Mouse (Mus musculus): ENCODE results near the gene Naa50. TPM values are rescaled to one million over a fixed set of nuclear protein-coding genes. Genes with fewer than 3 reads are reported as not detected.
A peak's percentile ranks its signal among the peaks of the same experiment; 100 is the strongest.

Naa50 gene
- polyA plus RNA-seq (2012; rRNA removed) (30.5 and 38.6 TPM in 2 replicates), polyA plus RNA-seq (2014; fragmentation: Nextera tagmentation; extraction: Ambion mirVana) (71.2 and 71.7 TPM in 2 replicates)

GRCm38 (mm10) chr16:44139536-44140185 is at the start of gene Naa50, which contains the start of gene Atp6v1a:
TSS of gene Naa50 (plus strand) at chr16:44139830.
TSS of gene Atp6v1a (minus strand) at chr16:44139705.
- peak; percentile 47; the same call in 1 of the 2 replicates for TF ChIP-seq POLR2A (IDR thresholded peaks at IDR 0.05; ENCODE audit: borderline replicate concordance, extremely low read depth, insufficient read depth, insufficient read length)
- no peaks in the 10 kb centered on the region for H3K36me3 ChIP-seq (ENCODE audit: control insufficient read depth, insufficient read depth, low read length)
- H3K4me2 ChIP-seq (replicated peaks; ENCODE audit: low read depth, low read length, severe bottlenecking): peak within 1 kb of the TSS; percentile 90
- peaks cover 11% of the 10 kb centered on the region for H3K4me1 ChIP-seq (ENCODE audit: control insufficient read depth, insufficient read depth, low read length)
- WGBS: under 1% methylated on average over 43 of the region's 71 CpGs
- DNase-seq (ENCODE audit: low spot score): peak; percentile 94
- peak within 1 kb of the TSS; percentile 92 for H3K9ac ChIP-seq (ENCODE audit: low read depth, low read length, severe bottlenecking)
- no peaks in the 10 kb centered on the region for H3K27me3 ChIP-seq (ENCODE audit: control insufficient read depth, insufficient read depth, low read length)
- H3K4me3 ChIP-seq (replicated peaks; ENCODE audit: low read length): peak within 1 kb of the TSS; percentile 95
- peak; percentile 91 for ATAC-seq (ENCODE audit: low FRiP score, low read depth)
- no peaks in the 10 kb centered on the region for H3K9me3 ChIP-seq (ENCODE audit: control insufficient read depth, low read length)
- peak within 1 kb of the TSS; percentile 98 for H3K27ac ChIP-seq (replicated peaks; ENCODE audit: low read depth, low read length)

- H3K9me3 ChIP-seq (ENCODE audit: control insufficient read depth, low read length): no peaks in the 10 kb centered on the region
- no peak for TF ChIP-seq POLR2A (IDR thresholded peaks at IDR 0.05; ENCODE audit: borderline replicate concordance, extremely low read depth, insufficient read depth, insufficient read length)
- H3K36me3 ChIP-seq (ENCODE audit: control insufficient read depth, insufficient read depth, low read length): peaks cover 82% of the 10 kb centered on the region
- no peak overlapping the region for H3K9ac ChIP-seq (ENCODE audit: low read depth, low read length, severe bottlenecking)
- no peak overlapping the region for H3K4me2 ChIP-seq (replicated peaks; ENCODE audit: low read depth, low read length, severe bottlenecking)
- no peaks in the 10 kb centered on the region for H3K27me3 ChIP-seq (ENCODE audit: control insufficient read depth, insufficient read depth, low read length)
- WGBS: 94% methylated on average over 7 of the region's 7 CpGs
- ATAC-seq (ENCODE audit: low FRiP score, low read depth): no peak
- H3K27ac ChIP-seq (replicated peaks; ENCODE audit: low read depth, low read length): no peak overlapping the region
- H3K4me3 ChIP-seq (replicated peaks; ENCODE audit: low read length): no peak overlapping the region
- no peak for DNase-seq (ENCODE audit: low spot score)
- H3K4me1 ChIP-seq (ENCODE audit: control insufficient read depth, insufficient read depth, low read length): no peaks in the 10 kb centered on the region
Measured at GRCm38 (mm10) chr16:44099377-44099776, 40.3 kb upstream of the Naa50 start.

GRCm38 (mm10) chr16:44101181-44101710 is 38.4 kb upstream of the Naa50 start:
- H3K4me2 ChIP-seq (replicated peaks; ENCODE audit: low read depth, low read length, severe bottlenecking): no peak overlapping the region
- H3K4me1 ChIP-seq (ENCODE audit: control insufficient read depth, insufficient read depth, low read length): no peaks in the 10 kb centered on the region
- DNase-seq (ENCODE audit: low spot score): no peak
- ATAC-seq (ENCODE audit: low FRiP score, low read depth): no peak
- 88% methylated on average over 12 of the region's 12 CpGs for WGBS
- H3K27ac ChIP-seq (replicated peaks; ENCODE audit: low read depth, low read length): no peak overlapping the region
- H3K27me3 ChIP-seq (ENCODE audit: control insufficient read depth, insufficient read depth, low read length): no peaks in the 10 kb centered on the region
- no peak overlapping the region for H3K4me3 ChIP-seq (replicated peaks; ENCODE audit: low read length)
- H3K9me3 ChIP-seq (ENCODE audit: control insufficient read depth, low read length): no peaks in the 10 kb centered on the region
- H3K9ac ChIP-seq (ENCODE audit: low read depth, low read length, severe bottlenecking): no peak overlapping the region
- peaks cover 72% of the 10 kb centered on the region for H3K36me3 ChIP-seq (ENCODE audit: control insufficient read depth, insufficient read depth, low read length)
- TF ChIP-seq POLR2A (IDR thresholded peaks at IDR 0.05; ENCODE audit: borderline replicate concordance, extremely low read depth, insufficient read depth, insufficient read length): no peak

GRCm38 (mm10) chr16:44102925-44103324 is 36.7 kb upstream of the Naa50 start:
- Histone ChIP-seq H3K4me3 (replicated peaks; ENCODE audit: low read length) (no peak overlapping the region), H3K9ac (ENCODE audit: low read depth, low read length, severe bottlenecking) (no peak overlapping the region), H3K4me2 (replicated peaks; ENCODE audit: low read depth, low read length, severe bottlenecking) (no peak overlapping the region), H3K27ac (replicated peaks; ENCODE audit: low read depth, low read length) (no peak overlapping the region), H3K36me3 (ENCODE audit: control insufficient read depth, insufficient read depth, low read length) (peaks cover 73% of the 10 kb centered on the region), H3K4me1 (ENCODE audit: control insufficient read depth, insufficient read depth, low read length) (no peaks in the 10 kb centered on the region), H3K9me3 (ENCODE audit: control insufficient read depth, low read length) (no peaks in the 10 kb centered on the region), H3K27me3 (ENCODE audit: control insufficient read depth, insufficient read depth, low read length) (no peaks in the 10 kb centered on the region)
- TF ChIP-seq POLR2A (IDR thresholded peaks at IDR 0.05; ENCODE audit: borderline replicate concordance, extremely low read depth, insufficient read depth, insufficient read length): no peak
- ATAC-seq (ENCODE audit: low FRiP score, low read depth): no peak
- 93% methylated on average over 2 of the region's 2 CpGs for WGBS
- no peak for DNase-seq (ENCODE audit: low spot score)

- Histone ChIP-seq H3K4me1 (ENCODE audit: control insufficient read depth, insufficient read depth, low read length) (no peaks in the 10 kb centered on the region), H3K4me3 (replicated peaks; ENCODE audit: low read length) (no peak overlapping the region), H3K9ac (ENCODE audit: low read depth, low read length, severe bottlenecking) (no peak overlapping the region), H3K4me2 (replicated peaks; ENCODE audit: low read depth, low read length, severe bottlenecking) (no peak overlapping the region), H3K36me3 (ENCODE audit: control insufficient read depth, insufficient read depth, low read length) (peaks cover 73% of the 10 kb centered on the region), H3K9me3 (ENCODE audit: control insufficient read depth, low read length) (no peaks in the 10 kb centered on the region), H3K27me3 (ENCODE audit: control insufficient read depth, insufficient read depth, low read length) (no peaks in the 10 kb centered on the region), H3K27ac (replicated peaks; ENCODE audit: low read depth, low read length) (no peak overlapping the region)
- WGBS: 82% methylated on average over 18 of the region's 18 CpGs
- DNase-seq (ENCODE audit: low spot score) (no peak), ATAC-seq (ENCODE audit: low FRiP score, low read depth) (peak; percentile 24; the same call in 1 of the 2 replicates)
- TF ChIP-seq POLR2A (IDR thresholded peaks at IDR 0.05; ENCODE audit: borderline replicate concordance, extremely low read depth, insufficient read depth, insufficient read length): no peak
Measured at GRCm38 (mm10) chr16:44103806-44104766, 35.5 kb upstream of the Naa50 start.

Measured in limb, embryonic 14.5 days (tissue).